10 mouse cellular contexts compared by ENCODE assay signal in genomic region chr2:159566461-159566860, GRCm38 (mm10).
DNase-seq lines count a peak whose midpoint lies in the region; ATAC-seq lines count a peak whose summit lies in the region.
"Had no signal": no experiment of that assay in that cellular context is flagged by ENCODE, and none has a peak within 500 bp of the region (broad histone marks: within the 10 kb centered on the region; RNA-seq: fewer than 3 reads in every experiment).

No protein-coding gene starts in this region.

- WGBS in intestine, embryonic 16.5 days = 59% methylated on average over 5 of the region's 5 CpGs

- H3K27me3 ChIP-seq in intestine, embryonic 16.5 days (replicated peaks; ENCODE audit: control insufficient read depth, insufficient read depth, low read length) = no peaks in the 10 kb centered on the region
- H3K27me3 ChIP-seq: neural tube, embryonic 13.5 days had no signal

- no peak for ATAC-seq in intestine, embryonic 16.5 days
- ATAC-seq in megakaryocyte-erythroid progenitor cell, adult 5-6 weeks (replicated peaks; ENCODE audit: low FRiP score, low TSS enrichment, poor library complexity, severe bottlenecking) = no peak

- no peaks in the 10 kb centered on the region for H3K36me3 ChIP-seq in intestine, embryonic 16.5 days (ENCODE audit: control insufficient read depth, insufficient read depth, low read length)
- H3K36me3 ChIP-seq: neural tube, embryonic 13.5 days had no signal

- no peak overlapping the region for H3K4me3 ChIP-seq in intestine, embryonic 16.5 days (ENCODE audit: low read length)
- H3K4me3 ChIP-seq: neural tube, embryonic 13.5 days had no signal

- no peaks in the 10 kb centered on the region for H3K9me3 ChIP-seq in intestine, embryonic 16.5 days (ENCODE audit: control insufficient read depth, low read length)
- H3K9me3 ChIP-seq: neural tube, embryonic 13.5 days had no signal

- no peak overlapping the region for H3K9ac ChIP-seq in intestine, embryonic 16.5 days (ENCODE audit: low read depth, low read length)
- H3K9ac ChIP-seq: neural tube, embryonic 13.5 days had no signal

- H3K4me1 ChIP-seq in intestine, embryonic 16.5 days (ENCODE audit: control insufficient read depth, insufficient read depth, low read length) = no peaks in the 10 kb centered on the region
- H3K4me1 ChIP-seq: neural tube, embryonic 13.5 days had no signal

- no peak overlapping the region for H3K27ac ChIP-seq in intestine, embryonic 16.5 days (ENCODE audit: low read length)
- H3K27ac ChIP-seq: neural tube, embryonic 13.5 days had no signal

- peak; percentile 2 to 9 for DNase-seq in cerebellum, adult 18-20 months
- DNase-seq in cerebellum, postnatal 36 days = no peak
- peak; percentile 43 for DNase-seq in urinary bladder, postnatal 14 days (ENCODE audit: low spot score)
- DNase-seq in urinary bladder, adult 2 months (ENCODE audit: low spot score) = no peak
- peak; percentile 25 to 61 for DNase-seq in kidney, postnatal 36 days
- DNase-seq in embryo, embryonic 10.5 days (ENCODE audit: low spot score) = no peak
- DNase-seq: thymus, postnatal 14 days had no signal

- no peak overlapping the region for H3K4me2 ChIP-seq in intestine, embryonic 16.5 days (ENCODE audit: low read depth, low read length)
- H3K4me2 ChIP-seq: neural tube, embryonic 13.5 days had no signal

Comparison
In these comparisons a context has a peak if more than half of its experiments do, and no peak if none do; other contexts are left out.
1. DNase-seq: peak in cerebellum, adult 18-20 months (2 of 2), urinary bladder, postnatal 14 days (single experiment) and kidney, postnatal 36 days (2 of 2); none in cerebellum, postnatal 36 days (0 of 2), urinary bladder, adult 2 months (single experiment) and embryo, embryonic 10.5 days (single experiment).